Mouse (Mus musculus) CH12.LX (cell line): ENCODE results near the gene Eri3. TPM values are rescaled to one million over a fixed set of nuclear protein-coding genes. Genes with fewer than 3 reads are reported as not detected.

Source experiments
- DNase-seq: peaks from one replicate; pipeline ENCODE4 v3.0.0-alpha.2; 2013; ENCODE audit errors: extremely low read depth
- H3K27ac ChIP-seq: 2 replicates; pipeline ENCODE4 v1.5.1; 2012; ENCODE audit warnings: low read depth, mild to moderate bottlenecking, control low read depth, moderate library complexity; ENCODE audit not compliant: insufficient read depth
- H3K27me3 ChIP-seq: replicated peaks from 2 replicates; pipeline ENCODE3; 2012; ENCODE audit warnings: inconsistent platforms
- H3K36me3 ChIP-seq, 2 experiments: replicated peaks in 1 of 2; 2 replicates each; pipeline versions ENCODE3 to v1.6.1; 2012; ENCODE audit warnings: inconsistent platforms in 1 of 2, low read length in 1 of 2, mild to moderate bottlenecking in 1 of 2, mixed read lengths in 1 of 2, moderate library complexity in 1 of 2; ENCODE audit not compliant: control insufficient read depth in 1 of 2, insufficient read depth in 1 of 2
- H3K4me1 ChIP-seq, 2 experiments: 2 replicates each; pipeline ENCODE4 v1.6.1; 2012; ENCODE audit warnings: inconsistent platforms in 1 of 2, moderate library complexity in 1 of 2; ENCODE audit not compliant: insufficient read depth in 2 of 2, control insufficient read depth in 1 of 2
- H3K4me2 ChIP-seq: 2 replicates; pipeline ENCODE4 v1.6.1; 2012; ENCODE audit warnings: low read depth, mild to moderate bottlenecking, control low read depth; ENCODE audit not compliant: poor library complexity, insufficient read depth, severe bottlenecking
- H3K4me3 ChIP-seq, 3 experiments: fragments of 150-350 bp in 1 of 3; sonication (generic) in 1 of 3; replicated peaks in 1 of 3; 2 replicates each; pipeline versions ENCODE3 to v1.5.1; 2011 to 2012; ENCODE audit warnings: low read depth in 2 of 3, low read length in 2 of 3, mild to moderate bottlenecking in 2 of 3, moderate library complexity in 2 of 3, control low read depth in 1 of 3, improper control_type of control experiment in 1 of 3, inconsistent platforms in 1 of 3, mixed read lengths in 1 of 3; ENCODE audit not compliant: poor library complexity in 1 of 3
- H3K79me2 ChIP-seq: replicated peaks from 2 replicates; pipeline ENCODE4 v1.6.1; 2012; ENCODE audit warnings: mild to moderate bottlenecking, moderate library complexity; ENCODE audit not compliant: control insufficient read depth, poor library complexity, insufficient read depth, severe bottlenecking; ENCODE audit errors: extremely low read depth
- H3K9ac ChIP-seq: 2 replicates; pipeline ENCODE4 v1.6.1; 2012; ENCODE audit warnings: low read depth, mild to moderate bottlenecking, control low read depth, moderate library complexity; ENCODE audit not compliant: insufficient read depth
- H3K9me3 ChIP-seq: replicated peaks from 2 replicates; pipeline ENCODE3; 2012; ENCODE audit warnings: low read length, inconsistent platforms, mixed read lengths
- CTCF ChIP-seq, 2 experiments: IDR thresholded peaks in 1 of 2; conservative IDR thresholded peaks in 1 of 2; 2 replicates each; pipeline ENCODE4 v1.5.1; 2011 to 2012; ENCODE audit warnings: low read depth in 2 of 2, low read length in 2 of 2, improper control_type of control experiment in 1 of 2, inconsistent platforms in 1 of 2, mild to moderate bottlenecking in 1 of 2, moderate library complexity in 1 of 2
- EP300 ChIP-seq: IDR thresholded peaks from 2 replicates; pipeline ENCODE4 v1.6.1; 2011; ENCODE audit warnings: low read length, improper control_type of control experiment
- ETS1 ChIP-seq: conservative IDR thresholded peaks from 2 replicates; pipeline ENCODE4 v1.6.1; 2012; ENCODE audit warnings: low read depth, mild to moderate bottlenecking, inconsistent platforms, low read length, improper control_type of control experiment, moderate library complexity
- IRF4 ChIP-seq: IDR thresholded peaks from 2 replicates; pipeline ENCODE4 v1.6.1; 2014; ENCODE audit warnings: low read depth, mild to moderate bottlenecking, inconsistent platforms, low read length, improper control_type of control experiment
- JUN ChIP-seq: IDR thresholded peaks from 2 replicates; pipeline ENCODE4 v1.6.1; 2011; ENCODE audit warnings: low read depth, mild to moderate bottlenecking, low read length, improper control_type of control experiment, moderate library complexity; ENCODE audit not compliant: insufficient read depth
- MAFK ChIP-seq: IDR thresholded peaks from 2 replicates; pipeline ENCODE4 v1.6.1; 2011; ENCODE audit warnings: low read length, improper control_type of control experiment; ENCODE audit not compliant: insufficient replicate concordance
- MAX ChIP-seq: IDR thresholded peaks from 2 replicates; pipeline ENCODE4 v1.6.1; 2011; ENCODE audit warnings: low read length, improper control_type of control experiment
- MXI1 ChIP-seq: IDR thresholded peaks from 2 replicates; pipeline ENCODE4 v1.6.1; 2011; ENCODE audit warnings: mild to moderate bottlenecking, low read depth, low read length, improper control_type of control experiment
- MYC ChIP-seq: IDR thresholded peaks from 2 replicates; pipeline ENCODE4 v1.6.1; 2011; ENCODE audit warnings: low read depth, mild to moderate bottlenecking, improper control_type of control experiment, low read length
- NELFE ChIP-seq: IDR thresholded peaks from 2 replicates; pipeline ENCODE4 v1.6.1; 2011; ENCODE audit warnings: low read depth, low read length, improper control_type of control experiment
- NRF1 ChIP-seq: IDR thresholded peaks from 2 replicates; pipeline ENCODE4 v1.6.1; 2014; ENCODE audit warnings: low read depth, mild to moderate bottlenecking, inconsistent platforms, low read length, improper control_type of control experiment, moderate library complexity
- POLR2A ChIP-seq: IDR thresholded peaks from 2 replicates; pipeline ENCODE4 v1.6.1; 2011; ENCODE audit warnings: low read depth, mild to moderate bottlenecking, improper control_type of control experiment, low read length
- POLR2AphosphoS2 ChIP-seq: IDR thresholded peaks from 2 replicates; pipeline ENCODE4 v1.6.1; 2011; ENCODE audit warnings: low read depth, low read length, improper control_type of control experiment
- RAD21 ChIP-seq: IDR thresholded peaks from 2 replicates; pipeline ENCODE4 v1.6.1; 2011; ENCODE audit warnings: low read depth, mild to moderate bottlenecking, low read length, improper control_type of control experiment, moderate library complexity
- RCOR1 ChIP-seq: conservative IDR thresholded peaks from 2 replicates; pipeline ENCODE4 v1.6.1; 2012; ENCODE audit warnings: low read depth, mild to moderate bottlenecking, inconsistent platforms, low read length, improper control_type of control experiment
- SIN3A ChIP-seq: IDR thresholded peaks from 2 replicates; pipeline ENCODE4 v1.6.1; 2012; ENCODE audit warnings: low read length, improper control_type of control experiment, inconsistent platforms
- SMC3 ChIP-seq: IDR thresholded peaks from 2 replicates; pipeline ENCODE4 v1.6.1; 2011; ENCODE audit warnings: low read depth, low read length, improper control_type of control experiment
- TCF12 ChIP-seq: IDR thresholded peaks from 2 replicates; pipeline ENCODE4 v1.6.1; 2014; ENCODE audit warnings: low read depth, mild to moderate bottlenecking, inconsistent platforms, low read length, improper control_type of control experiment
- USF2 ChIP-seq: conservative IDR thresholded peaks from 2 replicates; pipeline ENCODE4 v1.6.1; 2011; ENCODE audit warnings: low read depth, low read length, improper control_type of control experiment
- dilution Hi-C: fragments of 300-500 bp; cut with MboI; formaldehyde crosslinking; loops from 2 replicates; pipeline ENCODE4 v1.14.3; 2020; ENCODE audit warnings: low sequenced_read_pairs; ENCODE audit not compliant: extremely low pct_unique_long_range_greater_than_20kb, extremely low pct_ligation_motif_present
- in situ Hi-C: fragments of 300-500 bp; cut with MboI; formaldehyde crosslinking; loops from 3 replicates; pipeline ENCODE4 v1.14.3; 2019; ENCODE audit warnings: low sequenced_read_pairs, low pct_ligation_motif_present, low pct_unique_long_range_greater_than_20kb, mixed read lengths
- polyA plus RNA-seq: library from polyadenylated mRNA; unstranded; fragments of >175 nt; gene quantifications from 2 replicates; pipeline ENCODE4 v1.2.1, GENCODE M21; 2012; ENCODE audit warnings: low read depth; ENCODE audit not compliant: insufficient read length
- total RNA-seq, 2 experiments: library from RNA; depleted of rRNA; stranded (reverse); fragments of 300-350 nt in 1 of 2; fragments of >200 nt in 1 of 2; gene quantifications; 2 replicates each; pipeline ENCODE4 v1.2.3; 2012 to 2014

Eri3 gene
- total and polyA plus RNA-seq, 3 experiments = 31.2 to 38.0 (median 31.9) TPM

- DNase-seq = no peak
- Histone ChIP-seq H3K27me3 (no peaks in the 10 kb centered on the region), H3K9ac (no peak overlapping the region), H3K9me3 (peaks cover 4% of the 10 kb centered on the region), H3K27ac (no peak overlapping the region), H3K36me3 (peaks cover 0 to 81% of the 10 kb centered on the region in 2 experiments), H3K4me1 (no peaks in the 10 kb centered on the region), H3K4me3 (no peak overlapping the region), H3K4me2 (no peak overlapping the region), H3K79me2 (no peaks in the 10 kb centered on the region)
- TF ChIP-seq POLR2A (no peak), MXI1 (no peak), ETS1 (no peak), RAD21 (peak; percentile 58), JUN (no peak), CTCF (conservative IDR thresholded peaks at IDR 0.05 in 1 of 2, IDR thresholded peaks at IDR 0.05 in 1 of 2; ENCODE audit: low read depth in 2 of 2, low read length in 2 of 2) (peak in 1 of 2 experiments; percentile 63; a peak in 2 of 4 replicates), NRF1 (no peak), MYC (no peak), IRF4 (no peak), SIN3A (no peak), NELFE (no peak), RCOR1 (no peak), EP300 (no peak), USF2 (no peak), POLR2AphosphoS2 (no peak), MAX (no peak), TCF12 (no peak), MAFK (no peak), SMC3 (peak; percentile 57)
- in situ Hi-C loops (no loop called here), dilution Hi-C loops (no loop called here)
Observed at GRCm38 (mm10) chr4:117628464-117628863, 78.3 kb downstream of the Eri3 start.

- no peak overlapping the region for H3K4me2 ChIP-seq
- no peaks in the 10 kb centered on the region for H3K4me1 ChIP-seq
- dilution Hi-C loops = no loop called here
- H3K4me3 ChIP-seq = no peak overlapping the region
- no peaks in the 10 kb centered on the region for H3K79me2 ChIP-seq
- no peak overlapping the region for H3K27ac ChIP-seq
- no peak overlapping the region for H3K9ac ChIP-seq
- H3K27me3 ChIP-seq = no peaks in the 10 kb centered on the region
- TF ChIP-seq POLR2A = no peak
- TF ChIP-seq, all 38 proteins: peak for 0
- peaks cover 4% of the 10 kb centered on the region for H3K9me3 ChIP-seq
- in situ Hi-C loops = no loop called here
- H3K36me3 ChIP-seq = peaks cover 0 to 81% of the 10 kb centered on the region in 2 experiments
- DNase-seq = no peak
Observed at GRCm38 (mm10) chr4:117630053-117630670, 80.0 kb downstream of the Eri3 start.
